Mouse (Mus musculus) hindbrain, embryonic 15.5 days (tissue): Measurements from ENCODE around the gene Dnah10. TPM values are rescaled to one million over a fixed set of nuclear protein-coding genes. Genes with fewer than 3 reads are reported as not detected.

Experiments used
- ATAC-seq: fragments of 200-750 bp; cut with Nextera tagmentation; 2 replicates; pipeline ENCODE4 v1.8.0; 2017; ENCODE audit warnings: low read depth, moderate number of reproducible peaks, moderate TSS enrichment; ENCODE audit not compliant: low FRiP score
- H3K27ac ChIP-seq: fragments of 300-500 bp; sonication (generic); replicated peaks from 2 replicates; pipeline ENCODE4 v1.5.1; 2015; ENCODE audit warnings: mild to moderate bottlenecking, inconsistent platforms
- H3K27me3 ChIP-seq: fragments of 300-500 bp; sonication (generic); 2 replicates; pipeline ENCODE4 v1.6.1; 2015; ENCODE audit warnings: control low read depth, inconsistent platforms
- H3K36me3 ChIP-seq: fragments of 300-500 bp; sonication (generic); 2 replicates; pipeline ENCODE4 v1.6.1; 2015; ENCODE audit warnings: control low read depth, inconsistent platforms
- H3K4me1 ChIP-seq: fragments of 300-500 bp; sonication (generic); replicated peaks from 2 replicates; pipeline ENCODE4 v1.6.1; 2015; ENCODE audit warnings: control low read depth, inconsistent platforms
- H3K4me2 ChIP-seq: fragments of 300-500 bp; sonication (generic); 2 replicates; pipeline ENCODE4 v1.6.1; 2015; ENCODE audit warnings: moderate library complexity, mild to moderate bottlenecking, inconsistent platforms
- H3K4me3 ChIP-seq: fragments of 300-500 bp; sonication (generic); 2 replicates; pipeline ENCODE4 v1.5.1; 2015; ENCODE audit warnings: mild to moderate bottlenecking, inconsistent platforms
- H3K9ac ChIP-seq: fragments of 300-500 bp; sonication (generic); 2 replicates; pipeline ENCODE4 v1.6.1; 2015; ENCODE audit warnings: inconsistent platforms
- H3K9me3 ChIP-seq: fragments of 300-500 bp; sonication (generic); 2 replicates; pipeline ENCODE4 v1.6.1; 2016; ENCODE audit warnings: control low read depth, inconsistent platforms
- WGBS: fragments of 180-500 bp; shearing (Covaris S2); methylation state at CpG from one replicate; pipeline ENCODE4 v1.1.7; 2015; 5-methylcytosine and 5-hydroxymethylcytosine counted together
- polyA plus RNA-seq: library from polyadenylated mRNA; unstranded; fragments of >200 nt; fragmentation: Nextera tagmentation; extraction: Ambion mirVana; gene quantifications from 2 replicates; pipeline ENCODE4 v1.2.1, GENCODE M21; 2015

Gene Dnah10
- polyA plus RNA-seq, 1 experiment from 2014 or later, result 0.14 TPM

DNA sequence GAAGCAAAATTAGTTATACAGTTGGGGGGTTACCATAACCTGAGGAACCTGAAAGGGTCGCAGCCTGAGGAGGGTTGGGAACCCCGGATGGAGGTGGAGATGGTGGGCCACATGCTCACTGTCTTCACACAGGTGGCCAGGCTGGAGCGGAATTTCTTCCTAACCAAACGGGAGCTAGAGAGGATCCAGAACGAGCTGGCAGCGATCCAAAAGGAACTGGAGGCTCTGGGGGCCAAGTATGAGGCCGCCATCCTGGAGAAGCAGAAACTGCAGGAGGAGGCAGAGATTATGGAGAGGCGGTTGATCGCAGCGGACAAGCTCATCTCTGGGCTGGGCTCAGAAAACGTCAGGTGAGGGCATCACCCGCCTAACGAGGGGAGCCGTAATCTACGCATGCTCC is 92.2 kb downstream of the Dnah10 start:
- no peak for ATAC-seq
- no peaks in the 10 kb centered on the region for H3K9me3 ChIP-seq
- H3K27ac ChIP-seq, result no peak overlapping the region
- H3K9ac ChIP-seq, result no peak overlapping the region
- 87% methylated on average over 15 of the region's 15 CpGs for WGBS
- H3K36me3 ChIP-seq, result no peaks in the 10 kb centered on the region
- no peak overlapping the region for H3K4me3 ChIP-seq
- H3K4me2 ChIP-seq, result no peak overlapping the region
- no peaks in the 10 kb centered on the region for H3K4me1 ChIP-seq
- H3K27me3 ChIP-seq, result no peaks in the 10 kb centered on the region

DNA sequence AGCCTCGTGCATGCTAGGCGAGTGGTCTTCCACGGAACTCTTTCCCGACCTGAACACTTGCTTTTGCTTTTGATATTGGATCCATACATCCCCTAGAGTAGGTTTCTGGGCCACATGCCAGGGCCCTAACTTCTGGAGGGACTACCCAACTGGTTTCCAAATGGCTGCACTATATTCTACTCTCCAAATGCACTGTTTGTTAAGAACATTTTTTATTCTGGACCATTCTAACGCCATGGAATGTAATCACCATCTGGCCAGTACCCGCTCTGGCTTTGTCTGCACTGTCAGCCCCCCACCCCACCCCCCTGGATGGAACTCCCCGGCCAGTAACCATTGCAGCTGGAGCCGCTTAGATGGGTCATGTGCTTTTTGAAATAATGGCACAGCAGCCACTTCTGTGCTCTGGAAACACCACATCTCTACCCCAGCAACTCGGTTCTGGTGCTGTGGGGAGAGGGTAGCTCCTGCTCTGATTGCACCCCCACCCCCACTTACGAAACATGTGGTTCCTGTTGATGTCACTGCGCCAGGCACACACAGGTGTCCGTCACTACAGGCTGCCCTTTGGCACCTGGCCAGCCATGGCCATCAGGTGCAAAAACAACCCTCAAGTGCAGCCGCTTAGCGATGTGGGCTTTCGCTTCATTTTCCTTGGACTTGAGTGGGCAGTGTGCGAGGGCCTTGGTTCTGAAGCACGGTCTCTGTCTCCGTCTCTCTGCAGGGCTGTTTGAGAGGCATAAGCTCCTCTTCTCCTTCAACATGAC is 97.4 kb downstream of the Dnah10 start:
- no peaks in the 10 kb centered on the region for H3K9me3 ChIP-seq
- no peaks in the 10 kb centered on the region for H3K27me3 ChIP-seq
- ATAC-seq, result no peak
- no peaks in the 10 kb centered on the region for H3K4me1 ChIP-seq
- no peak overlapping the region for H3K4me3 ChIP-seq
- no peak overlapping the region for H3K4me2 ChIP-seq
- H3K36me3 ChIP-seq, result no peaks in the 10 kb centered on the region
- no peak overlapping the region for H3K9ac ChIP-seq
- WGBS, result 79% methylated on average over 18 of the region's 18 CpGs
- no peak overlapping the region for H3K27ac ChIP-seq

- H3K4me2 ChIP-seq, result no peak overlapping the region
- H3K9ac ChIP-seq, result no peak overlapping the region
- WGBS, result 89% methylated on average over 12 of the region's 12 CpGs
- H3K4me1 ChIP-seq, result no peaks in the 10 kb centered on the region
- no peak for ATAC-seq
- no peak overlapping the region for H3K4me3 ChIP-seq
- no peaks in the 10 kb centered on the region for H3K27me3 ChIP-seq
- H3K9me3 ChIP-seq, result no peaks in the 10 kb centered on the region
- H3K27ac ChIP-seq, result no peak overlapping the region
- peaks cover 7% of the 10 kb centered on the region; the same call in 1 of the 2 replicates for H3K36me3 ChIP-seq
These were observed 105.4 kb downstream of the Dnah10 start for GRCm38 (mm10) chr5:124830331-124830730.

- Histone ChIP-seq H3K4me1 (no peaks in the 10 kb centered on the region), H3K4me2 (no peak overlapping the region), H3K36me3 (peaks cover 24% of the 10 kb centered on the region), H3K4me3 (no peak overlapping the region), H3K9me3 (no peaks in the 10 kb centered on the region), H3K27me3 (no peaks in the 10 kb centered on the region), H3K27ac (no peak overlapping the region), H3K9ac (no peak overlapping the region)
- no peak for ATAC-seq
- 97% methylated on average over 15 of the region's 15 CpGs for WGBS
These were observed 110.3 kb downstream of the Dnah10 start for GRCm38 (mm10) chr5:124835218-124835617.

DNA sequence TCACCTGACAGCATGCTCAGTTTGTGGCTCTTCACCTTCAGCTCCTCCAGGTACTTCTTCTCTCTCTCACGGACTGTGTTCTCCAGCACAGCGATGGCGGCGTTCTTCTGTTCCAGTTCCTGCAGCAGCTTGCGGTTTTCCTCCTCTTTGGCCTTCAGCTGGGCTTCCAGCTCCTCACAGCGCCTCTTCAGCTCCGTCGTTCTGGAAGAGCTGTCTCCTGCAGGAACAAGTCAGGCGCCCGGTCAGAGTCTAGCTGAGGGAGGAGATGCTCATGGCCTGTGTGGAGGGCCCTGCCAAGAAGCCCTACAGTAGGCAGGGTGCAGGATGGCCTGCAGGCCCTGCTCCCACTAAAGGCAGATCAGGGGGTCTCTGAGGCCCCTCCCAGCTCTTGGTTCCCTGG is 111.2 kb downstream of the Dnah10 start:
- H3K27me3 ChIP-seq, result no peaks in the 10 kb centered on the region
- peaks cover 24% of the 10 kb centered on the region for H3K36me3 ChIP-seq
- 84% methylated on average over 10 of the region's 10 CpGs for WGBS
- no peak overlapping the region for H3K4me2 ChIP-seq
- ATAC-seq, result no peak
- no peak overlapping the region for H3K27ac ChIP-seq
- peaks cover 5% of the 10 kb centered on the region; the same call in 1 of the 2 replicates for H3K4me1 ChIP-seq
- no peaks in the 10 kb centered on the region for H3K9me3 ChIP-seq
- no peak overlapping the region for H3K4me3 ChIP-seq
- no peak overlapping the region for H3K9ac ChIP-seq

- H3K4me3 ChIP-seq, result no peak overlapping the region
- no peaks in the 10 kb centered on the region for H3K9me3 ChIP-seq
- no peak overlapping the region for H3K4me2 ChIP-seq
- H3K36me3 ChIP-seq, result peaks cover 24% of the 10 kb centered on the region
- WGBS, result 67% methylated on average over 4 of the region's 4 CpGs
- H3K4me1 ChIP-seq, result peaks cover 10% of the 10 kb centered on the region; the same call in 1 of the 2 replicates
- no peak overlapping the region for H3K27ac ChIP-seq
- ATAC-seq, result no peak
- H3K27me3 ChIP-seq, result no peaks in the 10 kb centered on the region
- no peak overlapping the region for H3K9ac ChIP-seq
These were observed 111.7 kb downstream of the Dnah10 start for GRCm38 (mm10) chr5:124836621-124837020.

- no peak overlapping the region for H3K4me3 ChIP-seq
- 68% methylated on average over 7 of the region's 7 CpGs for WGBS
- no peak overlapping the region for H3K9ac ChIP-seq
- H3K27me3 ChIP-seq, result no peaks in the 10 kb centered on the region
- ATAC-seq, result no peak
- H3K27ac ChIP-seq, result no peak overlapping the region
- no peaks in the 10 kb centered on the region for H3K9me3 ChIP-seq
- H3K4me1 ChIP-seq, result peaks cover 29% of the 10 kb centered on the region; the same call in 1 of the 2 replicates
- no peak overlapping the region for H3K4me2 ChIP-seq
- peaks cover 18% of the 10 kb centered on the region for H3K36me3 ChIP-seq
These were observed 115.3 kb downstream of the Dnah10 start for GRCm38 (mm10) chr5:124840202-124840601.

DNA sequence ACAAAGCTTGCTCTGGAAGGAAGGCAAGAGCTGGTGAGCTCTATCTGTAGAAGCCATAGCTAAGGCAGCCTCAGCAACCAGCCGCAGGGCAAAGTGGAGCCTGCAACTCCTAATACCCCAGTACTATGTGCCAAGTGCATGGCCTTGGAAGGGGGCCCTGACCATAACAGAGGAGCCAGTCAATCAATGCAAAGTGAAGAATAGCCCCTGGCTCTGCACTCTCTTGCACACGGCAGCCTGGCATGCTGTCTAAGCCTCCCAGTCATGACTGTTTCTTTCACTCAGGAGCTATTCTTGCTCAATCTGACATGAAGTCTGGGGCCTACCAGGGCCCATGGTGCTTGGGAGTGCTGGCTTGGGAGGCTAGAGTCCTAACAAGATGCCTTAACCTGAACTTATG is 115.8 kb downstream of the Dnah10 start:
- Histone ChIP-seq H3K27me3 (no peaks in the 10 kb centered on the region), H3K9me3 (no peaks in the 10 kb centered on the region), H3K9ac (no peak overlapping the region), H3K4me2 (no peak overlapping the region), H3K4me3 (no peak overlapping the region), H3K36me3 (peaks cover 14% of the 10 kb centered on the region), H3K27ac (no peak overlapping the region), H3K4me1 (peaks cover 29% of the 10 kb centered on the region; the same call in 1 of the 2 replicates)
- 61% methylated on average over 2 of the region's 2 CpGs for WGBS
- ATAC-seq, result peak; percentile 77

GRCm38 (mm10) chr5:124843386-124843785 is 118.5 kb downstream of the Dnah10 start:
- 53% methylated on average over 8 of the region's 8 CpGs for WGBS
- Histone ChIP-seq H3K4me3 (no peak overlapping the region), H3K36me3 (peaks cover 7% of the 10 kb centered on the region), H3K4me2 (no peak overlapping the region), H3K9ac (no peak overlapping the region), H3K4me1 (peaks cover 29% of the 10 kb centered on the region; the same call in 1 of the 2 replicates), H3K27ac (no peak overlapping the region), H3K27me3 (no peaks in the 10 kb centered on the region), H3K9me3 (no peaks in the 10 kb centered on the region)
- ATAC-seq, result no peak

DNA sequence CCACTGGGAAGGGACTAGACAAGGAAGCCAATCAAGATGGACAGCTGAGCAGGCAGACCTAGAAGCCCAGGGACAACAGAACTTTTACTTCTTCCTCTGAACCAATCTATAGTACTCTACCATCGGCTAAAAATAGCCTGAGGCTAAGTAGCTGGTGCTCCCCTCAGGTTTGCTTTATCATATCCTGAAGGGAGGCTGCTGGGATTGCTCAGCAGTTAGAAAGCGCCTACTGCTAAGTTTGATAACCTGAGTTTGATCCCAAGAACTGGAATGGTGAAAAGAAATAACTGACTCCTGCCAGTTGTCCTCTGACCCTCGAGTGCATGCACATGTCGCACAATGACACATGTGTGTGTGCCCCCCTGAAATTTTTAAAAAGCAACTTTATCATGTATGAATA is 120.0 kb downstream of the Dnah10 start:
- Histone ChIP-seq H3K27me3 (no peaks in the 10 kb centered on the region), H3K9me3 (no peaks in the 10 kb centered on the region), H3K9ac (no peak overlapping the region), H3K36me3 (no peaks in the 10 kb centered on the region), H3K4me3 (no peak overlapping the region), H3K27ac (no peak overlapping the region), H3K4me1 (peaks cover 29% of the 10 kb centered on the region; the same call in 1 of the 2 replicates), H3K4me2 (no peak overlapping the region)
- ATAC-seq, result no peak
- 86% methylated on average over 4 of the region's 4 CpGs for WGBS

DNA sequence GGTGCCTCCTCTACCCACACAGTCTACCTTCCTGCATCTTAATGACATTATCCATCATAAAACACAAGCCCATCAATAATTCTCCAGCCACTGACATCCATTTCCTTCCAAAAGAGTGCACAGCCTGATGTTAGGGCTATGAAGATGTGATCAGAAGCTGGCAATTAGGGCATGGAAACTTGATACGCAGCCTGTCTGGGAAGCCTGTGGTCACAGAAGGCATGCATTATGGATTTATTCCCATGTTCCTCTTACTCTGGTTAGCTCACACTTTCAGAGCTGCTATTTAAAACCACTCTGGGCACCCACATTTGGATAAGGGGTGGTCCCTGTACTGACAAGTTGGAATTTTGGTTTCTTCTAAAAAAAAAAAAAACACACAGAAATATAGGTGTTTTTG is 122.1 kb downstream of the Dnah10 start:
- no peaks in the 10 kb centered on the region for H3K9me3 ChIP-seq
- no peak overlapping the region for H3K4me3 ChIP-seq
- no peaks in the 10 kb centered on the region for H3K36me3 ChIP-seq
- peaks cover 19% of the 10 kb centered on the region; the same call in 1 of the 2 replicates for H3K4me1 ChIP-seq
- H3K9ac ChIP-seq, result no peak overlapping the region
- no peak overlapping the region for H3K27ac ChIP-seq
- no peaks in the 10 kb centered on the region for H3K27me3 ChIP-seq
- 74% methylated on average over 1 of the region's 1 CpGs for WGBS
- ATAC-seq, result no peak
- H3K4me2 ChIP-seq, result no peak overlapping the region

DNA sequence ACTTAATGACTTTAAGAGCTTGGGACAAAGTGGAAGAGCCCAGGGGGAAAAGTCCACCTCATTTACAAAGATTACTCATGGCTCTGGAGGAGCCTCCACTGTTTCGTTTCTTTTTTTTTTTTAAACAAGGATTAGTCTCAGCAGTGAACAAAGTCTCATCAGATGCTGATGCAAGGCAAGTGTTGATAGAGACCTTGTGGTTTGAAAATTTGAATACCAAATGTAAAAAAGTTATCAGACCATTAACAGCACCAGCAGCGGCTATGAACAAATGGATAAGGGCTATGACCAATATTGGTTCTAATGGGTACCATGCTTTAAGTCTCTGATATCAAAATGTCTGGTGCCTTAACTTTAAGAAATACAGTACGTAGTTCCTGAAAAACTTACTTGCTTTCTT is 124.1 kb downstream of the Dnah10 start:
- WGBS, result 85% methylated on average over 3 of the region's 3 CpGs
- no peak for ATAC-seq
- H3K4me1 ChIP-seq, result peaks cover 10% of the 10 kb centered on the region; the same call in 1 of the 2 replicates
- no peaks in the 10 kb centered on the region for H3K36me3 ChIP-seq
- no peak overlapping the region for H3K4me3 ChIP-seq
- no peak overlapping the region for H3K9ac ChIP-seq
- no peak overlapping the region for H3K27ac ChIP-seq
- H3K4me2 ChIP-seq, result no peak overlapping the region
- no peaks in the 10 kb centered on the region for H3K27me3 ChIP-seq
- H3K9me3 ChIP-seq, result no peaks in the 10 kb centered on the region

- no peaks in the 10 kb centered on the region for H3K4me1 ChIP-seq
- H3K27ac ChIP-seq, result no peak overlapping the region
- H3K36me3 ChIP-seq, result no peaks in the 10 kb centered on the region
- H3K9ac ChIP-seq, result no peak overlapping the region
- no peaks in the 10 kb centered on the region for H3K9me3 ChIP-seq
- H3K4me3 ChIP-seq, result no peak overlapping the region
- no peak for ATAC-seq
- WGBS, result 47% methylated on average over 4 of the region's 4 CpGs
- no peak overlapping the region for H3K4me2 ChIP-seq
- H3K27me3 ChIP-seq, result no peaks in the 10 kb centered on the region
These were observed 126.7 kb downstream of the Dnah10 start for GRCm38 (mm10) chr5:124851572-124851971.
